Mouse (Mus musculus): Measurements from ENCODE around the gene Nanos3.
A peak's percentile ranks its signal among the peaks of the same experiment; 100 is the strongest.

The Nanos3 gene

DNA sequence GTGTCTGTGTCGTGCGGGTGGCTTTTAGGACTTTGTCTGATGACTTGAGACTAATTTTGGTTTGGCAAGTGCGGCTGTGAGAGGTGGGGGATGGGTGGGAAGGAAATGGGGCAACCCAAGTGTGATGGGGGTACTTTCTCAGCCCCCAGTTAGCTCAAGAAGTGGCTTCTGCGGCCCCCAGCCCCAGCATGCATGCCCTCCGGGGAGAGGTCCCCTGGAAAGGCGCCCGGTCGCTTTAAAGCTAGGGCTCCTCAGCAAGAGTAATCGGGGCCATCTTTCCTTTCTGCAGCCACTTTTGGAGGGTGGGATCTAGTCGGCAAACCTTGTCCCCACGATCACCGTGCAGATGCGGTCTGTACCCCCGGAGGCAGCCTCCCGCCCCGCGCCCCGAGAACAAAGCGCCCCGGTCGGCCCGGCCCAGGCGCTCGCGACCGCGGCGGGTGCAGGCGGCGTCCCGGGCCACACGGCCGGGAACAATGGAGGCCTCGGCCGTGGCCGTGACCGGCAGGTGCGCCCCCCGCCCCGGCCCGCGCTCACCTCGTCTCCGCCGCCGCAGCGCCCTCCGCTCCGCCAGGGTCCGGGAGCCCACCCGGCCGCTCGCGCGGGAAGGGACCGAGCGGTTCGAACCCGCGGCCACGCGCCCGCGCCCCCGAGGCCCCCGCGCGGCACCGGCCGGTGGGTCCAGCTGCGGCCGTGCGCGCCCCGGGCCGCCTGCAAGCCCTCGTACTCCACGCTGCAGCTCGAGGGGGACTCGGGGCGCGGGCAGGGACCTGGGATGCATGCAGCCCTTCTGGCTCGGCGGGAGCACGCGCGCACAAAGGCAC, 1.5 kb downstream of the Nanos3 start:
- DNase-seq, result peak; percentile 70 to 79

DNA sequence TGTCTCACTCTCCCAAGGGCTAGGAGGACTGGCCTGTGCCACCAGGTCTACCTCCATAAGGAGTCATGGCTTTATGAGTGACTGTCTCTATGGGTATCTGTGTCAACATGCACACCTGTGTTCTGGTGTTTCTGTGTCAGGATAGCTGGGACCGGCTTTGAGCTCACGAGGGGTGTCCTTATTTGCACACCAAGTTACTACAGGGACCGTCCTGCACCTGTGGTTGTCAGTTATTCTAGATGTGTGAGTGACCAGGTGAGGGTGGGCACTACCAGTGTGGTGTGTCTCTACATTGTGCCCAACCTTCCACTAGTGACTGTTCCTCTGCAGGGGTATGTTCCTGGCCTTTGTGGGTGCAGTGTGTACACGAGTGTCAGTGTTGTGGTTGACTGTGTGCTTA, 2.2 kb downstream of the Nanos3 start:
- DNase-seq, result peak in 1 of 2 experiments; percentile 27

DNA sequence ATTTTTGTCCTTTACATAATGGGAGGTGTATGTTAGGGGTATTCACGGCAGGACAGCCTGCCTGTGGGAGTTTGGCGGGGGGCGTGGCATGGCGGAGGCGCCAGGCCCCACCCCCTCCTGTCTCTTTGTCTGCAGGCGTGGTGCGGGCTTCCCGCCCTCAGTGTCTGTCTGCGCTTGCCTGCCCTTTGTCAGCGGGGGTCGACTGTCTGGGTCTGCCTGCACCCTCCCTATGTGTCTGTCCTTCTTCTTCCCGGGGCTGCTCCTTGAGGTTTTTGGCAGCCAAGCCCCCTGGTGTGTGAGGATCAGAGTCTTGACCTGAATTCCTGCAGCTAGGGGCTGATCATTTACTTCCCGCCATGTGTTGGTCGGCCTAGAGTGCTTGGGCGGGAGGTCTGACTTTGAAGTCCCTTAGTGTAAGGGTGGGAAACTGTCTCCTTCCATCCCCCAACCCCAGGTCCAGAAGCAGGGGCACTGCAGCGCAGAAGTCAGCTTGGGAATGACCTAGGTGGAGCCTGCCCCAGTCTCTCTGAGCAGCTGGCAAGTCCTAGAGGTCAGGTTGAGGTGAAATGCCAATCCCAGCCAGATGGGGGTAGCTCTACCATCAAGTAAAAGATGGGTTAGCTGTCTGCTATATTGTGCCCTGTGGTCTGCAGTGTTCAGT, 4.4 kb downstream of the Nanos3 start:
- peak; percentile 79 to 86 for DNase-seq

GRCm38 (mm10) chr8:84179946-84180345, 5.1 kb downstream of the Nanos3 start:
- DNase-seq, result no peak

DNA sequence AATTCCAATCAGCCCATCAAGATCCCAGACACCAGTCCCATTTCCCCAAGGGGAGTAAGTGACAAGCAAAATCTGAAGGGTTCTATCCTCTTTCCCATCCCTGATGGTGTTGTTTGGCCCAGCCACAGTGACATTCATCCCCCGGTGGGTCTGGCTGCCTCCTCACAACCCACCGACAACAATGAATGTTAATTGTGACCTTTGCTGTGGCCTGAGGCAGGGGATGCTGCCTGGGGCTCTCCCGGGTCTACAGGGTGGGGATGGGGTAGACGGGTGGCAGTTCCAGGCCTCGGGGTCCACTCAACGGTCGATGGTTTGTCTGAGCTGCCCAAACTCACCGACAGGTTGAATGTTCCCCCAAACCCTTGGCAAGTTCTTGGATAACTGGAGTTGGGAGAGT, 6.4 kb downstream of the Nanos3 start:
- DNase-seq, result no peak

GRCm38 (mm10) chr8:84177405-84177804, 7.6 kb downstream of the Nanos3 start:
- no peak for DNase-seq

DNA sequence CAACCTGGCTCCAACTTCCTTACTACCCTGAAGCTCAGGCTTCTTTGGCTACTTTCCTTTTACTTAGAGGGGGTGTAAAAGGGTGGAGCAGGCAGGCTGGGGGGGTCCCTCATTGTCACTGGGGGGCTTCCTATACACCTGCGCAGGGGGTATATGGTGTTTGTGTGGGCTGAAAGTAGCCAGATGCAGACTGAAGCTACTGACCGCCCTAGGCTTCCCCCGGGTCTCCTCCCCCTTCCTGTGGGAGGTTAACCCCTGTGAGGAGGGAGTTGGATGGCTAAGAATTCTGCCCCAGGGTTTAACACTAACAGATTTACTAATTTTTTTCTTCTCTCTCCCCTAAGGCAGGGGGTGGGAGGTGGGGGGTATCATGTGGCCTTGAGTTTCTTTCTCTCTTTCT, 8.5 kb downstream of the Nanos3 start:
- DNase-seq, result peak; percentile 33 to 53

GRCm38 (mm10) chr8:84173861-84174260, 11.2 kb downstream of the Nanos3 start:
- DNase-seq, result peak; percentile 39 to 54

DNA sequence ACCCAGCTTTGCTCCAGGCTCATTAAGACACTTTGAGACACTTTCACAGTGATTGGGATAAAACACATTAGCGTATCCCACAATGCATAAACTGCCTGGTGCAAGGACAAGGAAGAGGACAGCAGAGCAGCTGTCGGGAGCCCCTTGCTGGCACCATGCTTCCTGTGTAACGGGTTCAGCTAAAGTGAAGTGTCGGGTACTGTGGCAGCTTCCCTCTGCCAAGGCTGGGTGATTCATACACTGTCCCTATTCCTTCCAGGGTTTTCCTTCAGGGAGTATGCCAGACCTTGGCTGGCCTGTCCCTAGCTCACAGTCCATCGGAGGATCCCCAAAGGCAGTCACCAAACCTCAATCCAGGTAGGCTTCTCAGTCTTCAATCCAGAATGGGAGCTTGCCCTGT, 14.9 kb downstream of the Nanos3 start:
- DNase-seq, result no peak

- no peak for DNase-seq
Observed at GRCm38 (mm10) chr8:84167696-84168095, 17.3 kb downstream of the Nanos3 start.

GRCm38 (mm10) chr8:84157620-84158019, 27.4 kb downstream of the Nanos3 start:
- DNase-seq, result no peak

- DNase-seq, result no peak
Observed at GRCm38 (mm10) chr8:84149181-84149580, 35.8 kb downstream of the Nanos3 start.

DNA sequence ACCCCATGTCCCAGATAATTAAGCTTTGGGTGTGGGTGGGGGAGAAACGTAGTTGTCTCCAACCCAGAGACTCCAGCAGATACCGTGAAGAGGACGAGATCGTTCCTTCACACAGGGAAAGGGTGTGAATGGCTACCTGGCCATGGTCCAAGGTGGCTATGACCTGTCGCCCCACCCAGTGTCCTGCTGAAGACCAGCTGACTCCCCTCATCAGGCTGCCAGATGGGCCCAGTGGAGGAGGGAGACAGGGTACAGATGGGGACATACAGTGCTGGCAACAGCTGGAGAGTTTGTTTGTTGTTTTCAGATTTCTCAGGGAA, 36.5 kb downstream of the Nanos3 start:
- peak; percentile 25 to 27 for DNase-seq

- DNase-seq, result peak; percentile 94 to 96
Observed at GRCm38 (mm10) chr8:84147769-84148530, 37.1 kb downstream of the Nanos3 start, which contains the start of the genes Cc2d1a and 4930432K21Rik. TSS of gene Cc2d1a (minus strand) at chr8:84147936. TSS of gene 4930432K21Rik (plus strand) at chr8:84148025.

- peak; percentile 50 to 69 for DNase-seq
Observed at GRCm38 (mm10) chr8:84147324-84147766, 37.7 kb downstream of the Nanos3 start.

DNA sequence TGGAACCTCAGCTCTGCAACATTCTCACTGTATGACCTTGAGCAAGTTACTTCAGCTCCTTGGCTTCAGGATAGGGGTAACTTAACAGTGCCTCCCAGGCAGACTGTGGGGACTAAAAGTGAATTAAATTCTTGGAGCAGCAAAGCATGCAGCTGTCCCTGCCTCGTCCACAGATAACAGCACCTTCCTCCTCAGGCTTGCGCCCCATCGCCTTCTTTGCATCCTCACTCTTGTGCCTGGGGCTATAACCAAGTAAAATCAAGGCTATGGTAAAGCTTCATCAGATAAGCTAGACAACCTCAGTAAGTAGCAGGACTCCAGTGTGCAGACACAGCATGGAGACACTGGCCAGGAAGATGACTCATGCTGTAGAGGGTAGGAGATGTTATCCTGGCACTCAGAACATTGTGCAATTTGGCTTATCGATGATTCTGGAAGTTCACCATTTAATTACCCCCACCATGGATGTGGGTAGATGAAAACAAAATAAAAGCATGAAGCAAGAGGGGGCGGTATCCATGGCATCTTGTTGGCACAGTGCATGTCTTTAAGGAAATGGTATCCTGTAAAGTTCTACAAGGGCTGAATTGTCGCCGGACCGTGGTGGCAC, 40.3 kb downstream of the Nanos3 start:
- no peak for DNase-seq

- no peak for DNase-seq
Observed at GRCm38 (mm10) chr8:84140838-84141237, 44.2 kb downstream of the Nanos3 start.

- no peak for DNase-seq
Observed at GRCm38 (mm10) chr8:84137848-84138247, 47.2 kb downstream of the Nanos3 start.

- DNase-seq, result no peak
Observed at GRCm38 (mm10) chr8:84132225-84132624, 52.8 kb downstream of the Nanos3 start.

- peak; percentile 37 to 57 for DNase-seq
Observed at GRCm38 (mm10) chr8:84130806-84131205, 54.2 kb downstream of the Nanos3 start.

- peak; percentile 34 to 51 for DNase-seq
Observed at GRCm38 (mm10) chr8:84128277-84128676, 56.7 kb downstream of the Nanos3 start.

GRCm38 (mm10) chr8:84127202-84127901, 57.7 kb downstream of the Nanos3 start:
- peak; percentile 28 to 48 for DNase-seq
